Mouse (Mus musculus): ENCODE results near the gene Phldb1. TPM values are rescaled to one million over a fixed set of nuclear protein-coding genes. Genes with fewer than 3 reads are reported as not detected.

Gene Phldb1
- total and polyA plus RNA-seq, 2 experiments from 2014 or later = 35.3 to 152 TPM

DNA sequence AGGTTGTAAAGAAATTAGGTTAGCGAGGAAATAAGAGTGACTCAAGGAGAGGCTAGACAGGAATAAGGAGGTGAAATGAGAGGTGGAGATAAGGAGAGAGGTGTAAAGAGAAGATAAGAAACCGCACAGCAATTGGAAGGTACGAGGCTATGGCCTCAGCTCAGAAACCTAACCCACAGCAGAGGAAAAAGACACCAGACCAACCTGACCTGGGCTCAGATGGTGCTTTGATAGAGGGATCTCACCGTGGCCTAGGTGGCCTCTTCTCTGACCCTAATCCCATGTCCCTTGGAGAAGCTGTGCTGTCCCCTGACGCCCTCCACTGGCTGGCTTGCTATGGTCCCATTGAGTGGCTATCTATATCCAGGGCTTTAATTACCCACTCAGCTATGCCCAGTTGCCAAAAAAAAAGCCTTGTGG is 2.9 kb downstream of the Phldb1 start:
- Histone ChIP-seq H3K27ac (no peak overlapping the region), H3K4me1 (ENCODE audit: insufficient read depth, low read length) (peaks cover 6% of the 10 kb centered on the region; the same call in 1 of the 2 replicates), H3K4me3 (ENCODE audit: low read length) (no peak overlapping the region), H3K27me3 (ENCODE audit: insufficient read depth, low read length) (no peaks in the 10 kb centered on the region), H3K4me2 (ENCODE audit: low read depth, low read length) (peak overlapping the region; percentile 100; the same call in 1 of the 2 replicates), H3K9me3 (ENCODE audit: low read length) (no peaks in the 10 kb centered on the region), H3K9ac (replicated peaks; ENCODE audit: low read length) (no peak overlapping the region), H3K36me3 (ENCODE audit: insufficient read depth, low read length) (no peaks in the 10 kb centered on the region)
- 77% methylated on average over 5 of the region's 5 CpGs for WGBS
- TF ChIP-seq CTCF (IDR thresholded peaks at IDR 0.05; ENCODE audit: low read depth) = no peak
- ATAC-seq (no peak), DNase-seq (ENCODE audit: low spot score) (no peak)

DNA sequence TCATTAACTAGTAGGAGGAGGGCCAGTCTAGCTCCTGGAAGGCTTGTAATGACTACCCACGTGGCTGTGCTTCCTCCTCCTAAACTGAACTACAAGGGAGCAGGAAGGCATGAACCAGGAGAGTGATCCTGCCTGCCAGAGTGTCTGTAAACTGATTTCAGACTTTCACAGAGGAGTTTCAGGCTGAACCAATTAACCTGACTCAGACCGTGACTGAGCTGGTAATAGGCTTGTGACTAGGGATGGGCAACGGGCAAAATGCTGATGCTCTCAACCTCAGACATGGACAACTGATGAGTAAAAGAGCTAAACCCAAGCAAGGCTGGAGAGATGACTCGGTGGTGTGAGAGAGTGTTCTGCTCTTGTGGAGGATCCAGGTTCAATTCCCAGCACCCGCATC is 7.6 kb downstream of the Phldb1 start:
- peaks cover 37% of the 10 kb centered on the region for H3K4me1 ChIP-seq (ENCODE audit: insufficient read depth, low read length)
- no peak for TF ChIP-seq CTCF (IDR thresholded peaks at IDR 0.05; ENCODE audit: low read depth)
- no peaks in the 10 kb centered on the region for H3K27me3 ChIP-seq (ENCODE audit: insufficient read depth, low read length)
- no peak overlapping the region for H3K4me2 ChIP-seq (ENCODE audit: low read depth, low read length)
- H3K4me3 ChIP-seq (ENCODE audit: low read length) = no peak overlapping the region
- DNase-seq (ENCODE audit: low spot score) (no peak), ATAC-seq (no peak)
- no peak overlapping the region for H3K9ac ChIP-seq (replicated peaks; ENCODE audit: low read length)
- WGBS = 58% methylated on average over 5 of the region's 5 CpGs
- no peak overlapping the region for H3K27ac ChIP-seq
- H3K36me3 ChIP-seq (ENCODE audit: insufficient read depth, low read length) = no peaks in the 10 kb centered on the region
- no peaks in the 10 kb centered on the region for H3K9me3 ChIP-seq (ENCODE audit: low read length)

DNA sequence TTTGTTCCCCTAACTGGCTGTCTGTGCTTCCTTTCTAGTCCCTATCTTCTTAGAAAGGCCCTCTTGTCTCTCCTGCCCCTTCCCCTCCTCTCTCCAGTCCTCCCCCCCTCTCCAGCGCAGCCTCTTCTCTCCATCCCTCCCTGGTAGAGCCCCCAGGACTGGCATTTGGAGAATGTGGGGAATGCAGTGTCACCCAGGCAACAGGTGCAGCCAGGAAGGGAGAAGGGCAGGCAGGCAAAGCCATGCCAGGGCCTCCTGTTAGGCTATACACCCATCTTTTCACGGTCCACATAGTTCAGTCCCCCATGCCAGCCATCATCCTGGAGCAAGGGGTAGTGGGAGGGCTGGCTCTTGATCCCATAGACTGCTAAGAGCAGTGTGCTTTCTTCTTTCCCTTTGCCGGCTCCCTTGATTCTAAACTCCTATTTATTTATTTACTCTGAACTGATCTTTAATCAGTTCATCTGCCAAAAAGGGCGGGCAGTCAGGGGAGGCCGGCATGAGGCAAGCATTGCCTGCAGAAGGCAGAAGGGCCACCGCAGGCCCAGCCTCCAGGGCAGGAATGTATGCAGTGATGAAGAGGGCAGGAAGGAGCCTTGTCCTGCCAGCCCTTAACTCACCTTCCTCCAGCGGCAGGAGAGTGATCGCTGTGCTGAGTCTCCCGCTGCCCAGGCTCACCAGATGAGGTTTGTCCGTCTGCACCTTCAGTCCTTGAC is 8.4 kb downstream of the Phldb1 start:
- Histone ChIP-seq H3K4me2 (ENCODE audit: low read depth, low read length) (no peak overlapping the region), H3K27me3 (ENCODE audit: insufficient read depth, low read length) (no peaks in the 10 kb centered on the region), H3K27ac (peak overlapping the region; percentile 27; the same call in 1 of the 2 replicates), H3K9me3 (ENCODE audit: low read length) (no peaks in the 10 kb centered on the region), H3K4me1 (ENCODE audit: insufficient read depth, low read length) (peaks cover 41% of the 10 kb centered on the region), H3K4me3 (ENCODE audit: low read length) (no peak overlapping the region), H3K9ac (replicated peaks; ENCODE audit: low read length) (no peak overlapping the region), H3K36me3 (ENCODE audit: insufficient read depth, low read length) (no peaks in the 10 kb centered on the region)
- 43% methylated on average over 10 of the region's 10 CpGs for WGBS
- ATAC-seq (no peak), DNase-seq (ENCODE audit: low spot score) (no peak)
- TF ChIP-seq CTCF (IDR thresholded peaks at IDR 0.05; ENCODE audit: low read depth) = no peak

DNA sequence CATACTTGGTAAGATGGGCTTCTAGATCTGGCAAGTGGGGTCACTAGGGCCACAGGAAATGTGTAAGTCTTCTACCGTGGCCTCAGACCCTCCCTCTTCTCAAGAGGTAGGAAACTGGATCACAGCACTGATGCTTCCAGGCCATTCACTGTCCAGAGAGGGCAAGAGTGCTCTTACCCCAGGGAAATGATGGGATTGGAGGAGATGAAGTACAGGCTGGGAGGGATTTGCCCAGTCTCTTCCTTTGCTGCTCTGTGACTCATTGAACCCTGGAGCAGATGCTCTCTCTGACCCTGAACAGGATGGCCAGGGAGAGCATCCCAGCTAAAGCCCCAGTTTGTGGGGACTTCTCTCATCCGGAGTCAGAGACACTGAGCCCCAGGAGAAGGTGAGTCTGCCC is 10.3 kb downstream of the Phldb1 start:
- Histone ChIP-seq H3K4me2 (ENCODE audit: low read depth, low read length) (no peak overlapping the region), H3K36me3 (ENCODE audit: insufficient read depth, low read length) (no peaks in the 10 kb centered on the region), H3K9me3 (ENCODE audit: low read length) (no peaks in the 10 kb centered on the region), H3K4me1 (ENCODE audit: insufficient read depth, low read length) (peaks cover 50% of the 10 kb centered on the region), H3K9ac (replicated peaks; ENCODE audit: low read length) (no peak overlapping the region), H3K4me3 (ENCODE audit: low read length) (no peak overlapping the region), H3K27ac (peak overlapping the region; percentile 71; the same call in 1 of the 2 replicates), H3K27me3 (ENCODE audit: insufficient read depth, low read length) (no peaks in the 10 kb centered on the region)
- ATAC-seq = no peak
- DNase-seq (ENCODE audit: low spot score) = no peak
- 31% methylated on average over 2 of the region's 2 CpGs for WGBS
- no peak for TF ChIP-seq CTCF (IDR thresholded peaks at IDR 0.05; ENCODE audit: low read depth)

GRCm38 (mm10) chr9:44724223-44724622 is 10.8 kb downstream of the Phldb1 start:
- 34% methylated on average over 6 of the region's 6 CpGs for WGBS
- Histone ChIP-seq H3K27ac (peak overlapping the region; percentile 71; the same call in 1 of the 2 replicates), H3K4me2 (ENCODE audit: low read depth, low read length) (no peak overlapping the region), H3K27me3 (ENCODE audit: insufficient read depth, low read length) (no peaks in the 10 kb centered on the region), H3K36me3 (ENCODE audit: insufficient read depth, low read length) (no peaks in the 10 kb centered on the region), H3K9me3 (ENCODE audit: low read length) (no peaks in the 10 kb centered on the region), H3K9ac (replicated peaks; ENCODE audit: low read length) (no peak overlapping the region), H3K4me1 (ENCODE audit: insufficient read depth, low read length) (peaks cover 54% of the 10 kb centered on the region), H3K4me3 (ENCODE audit: low read length) (no peak overlapping the region)
- peak; percentile 43 for ATAC-seq
- TF ChIP-seq CTCF (IDR thresholded peaks at IDR 0.05; ENCODE audit: low read depth) = no peak
- DNase-seq (ENCODE audit: low spot score) = peak; percentile 75

- Histone ChIP-seq H3K4me3 (ENCODE audit: low read length) (no peak overlapping the region), H3K27ac (peak overlapping the region; percentile 71), H3K9me3 (ENCODE audit: low read length) (no peaks in the 10 kb centered on the region), H3K36me3 (ENCODE audit: insufficient read depth, low read length) (no peaks in the 10 kb centered on the region), H3K4me2 (ENCODE audit: low read depth, low read length) (no peak overlapping the region), H3K4me1 (ENCODE audit: insufficient read depth, low read length) (peaks cover 57% of the 10 kb centered on the region), H3K9ac (replicated peaks; ENCODE audit: low read length) (no peak overlapping the region), H3K27me3 (ENCODE audit: insufficient read depth, low read length) (no peaks in the 10 kb centered on the region)
- WGBS = 33% methylated on average over 11 of the region's 11 CpGs
- no peak for TF ChIP-seq CTCF (IDR thresholded peaks at IDR 0.05; ENCODE audit: low read depth)
- ATAC-seq (no peak; the same call in 1 of the 2 replicates), DNase-seq (ENCODE audit: low spot score) (peak; percentile 70)
Observed at GRCm38 (mm10) chr9:44723521-44724041, 11.4 kb downstream of the Phldb1 start.

DNA sequence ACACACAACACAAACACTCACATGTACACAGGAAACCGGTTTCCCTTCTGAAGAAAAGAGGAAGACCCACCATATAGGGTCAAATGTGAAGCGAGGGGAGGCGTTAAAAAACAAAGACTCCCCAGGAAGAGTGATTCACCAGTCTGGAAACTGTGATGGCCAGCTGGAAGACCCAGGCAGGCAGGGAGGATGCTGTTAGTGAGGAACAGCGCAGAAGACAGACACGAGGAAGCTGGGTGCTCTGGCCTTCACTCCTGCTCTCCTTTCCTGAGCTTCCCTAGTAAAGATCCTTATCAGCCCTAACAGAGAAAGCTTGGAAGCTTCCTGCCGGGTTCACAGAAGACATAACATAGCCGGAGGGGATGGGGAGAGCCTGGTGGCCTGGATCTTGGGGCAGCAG is 12.0 kb downstream of the Phldb1 start:
- Histone ChIP-seq H3K36me3 (ENCODE audit: insufficient read depth, low read length) (no peaks in the 10 kb centered on the region), H3K4me1 (ENCODE audit: insufficient read depth, low read length) (peaks cover 61% of the 10 kb centered on the region), H3K9ac (replicated peaks; ENCODE audit: low read length) (no peak overlapping the region), H3K4me3 (ENCODE audit: low read length) (no peak overlapping the region), H3K4me2 (ENCODE audit: low read depth, low read length) (no peak overlapping the region), H3K9me3 (ENCODE audit: low read length) (no peaks in the 10 kb centered on the region), H3K27me3 (ENCODE audit: insufficient read depth, low read length) (no peaks in the 10 kb centered on the region), H3K27ac (peak overlapping the region; percentile 71)
- WGBS = 31% methylated on average over 7 of the region's 7 CpGs
- ATAC-seq (no peak), DNase-seq (ENCODE audit: low spot score) (no peak)
- no peak for TF ChIP-seq CTCF (IDR thresholded peaks at IDR 0.05; ENCODE audit: low read depth)
